13 mouse cellular contexts compared by ENCODE assay signal in genomic region chr5:151248671-151249620, GRCm38 (mm10). TPM values are rescaled to one million over a fixed set of nuclear protein-coding genes. Genes with fewer than 3 reads are reported as not detected.
DNase-seq lines count a peak whose midpoint lies in the region; ATAC-seq and TF ChIP-seq lines count a peak whose summit lies in the region.
"Had no signal": no experiment of that assay in that cellular context is flagged by ENCODE, and none has a peak within 500 bp of the region (broad histone marks: within the 10 kb centered on the region; RNA-seq: fewer than 3 reads in every experiment).

No protein-coding gene starts in this region.

- DNase-seq in hindbrain, embryonic 10.5 days (ENCODE audit: low spot score), result no peak
- peak; percentile 10 for DNase-seq in thymus, postnatal 4 days
- no peak for DNase-seq in thymus, postnatal 36 days
- DNase-seq in liver, embryonic 13.5 days, result peak; percentile 39
- DNase-seq in stomach, postnatal 0 days (ENCODE audit: low spot score), result no peak
- no peak for DNase-seq in cerebellum, adult 18-20 months
- DNase-seq in layer of hippocampus, adult 9-11 months, result no peak
- DNase-seq: cerebellum, adult 2 months; right cerebral cortex, postnatal 4 days had no signal

- WGBS in hindbrain, embryonic 12.5 days, result 65% methylated on average over 10 of the region's 10 CpGs
- WGBS in hindbrain, embryonic 10.5 days, result 77% methylated on average over 10 of the region's 10 CpGs
- 54% methylated on average over 10 of the region's 10 CpGs for WGBS in liver, embryonic 13.5 days (ENCODE audit: insufficient replicate concordance)
- 67% methylated on average over 10 of the region's 10 CpGs for WGBS in stomach, postnatal 0 days

- no peak for TF ChIP-seq EP300 in stomach, postnatal 0 days (optimal IDR thresholded peaks at IDR 0.05)

- peak; percentile 26; the same call in 1 of the 2 replicates for ATAC-seq in hindbrain, embryonic 12.5 days (ENCODE audit: low FRiP score)
- ATAC-seq in liver, embryonic 13.5 days (ENCODE audit: low read depth), result peak; percentile 94
- peak; percentile 28; the same call in 1 of the 2 replicates for ATAC-seq in stomach, postnatal 0 days (ENCODE audit: low FRiP score, low TSS enrichment)

- H3K9me3 ChIP-seq in hindbrain, embryonic 12.5 days (replicated peaks), result no peaks in the 10 kb centered on the region
- no peaks in the 10 kb centered on the region for H3K9me3 ChIP-seq in hindbrain, embryonic 10.5 days
- no peaks in the 10 kb centered on the region for H3K9me3 ChIP-seq in liver, embryonic 13.5 days (replicated peaks)
- no peaks in the 10 kb centered on the region for H3K9me3 ChIP-seq in stomach, postnatal 0 days (ENCODE audit: control insufficient read depth, low read length)
- H3K9me3 ChIP-seq: embryonic facial prominence, embryonic 15.5 days; limb, embryonic 10.5 days had no signal

- no peaks in the 10 kb centered on the region for H3K36me3 ChIP-seq in hindbrain, embryonic 12.5 days
- no peaks in the 10 kb centered on the region for H3K36me3 ChIP-seq in hindbrain, embryonic 10.5 days
- H3K36me3 ChIP-seq in liver, embryonic 13.5 days, result no peaks in the 10 kb centered on the region
- H3K36me3 ChIP-seq in stomach, postnatal 0 days (ENCODE audit: control insufficient read depth, insufficient read depth, low read length), result no peaks in the 10 kb centered on the region
- H3K36me3 ChIP-seq: embryonic facial prominence, embryonic 15.5 days; limb, embryonic 10.5 days had no signal

- H3K4me1 ChIP-seq in hindbrain, embryonic 12.5 days, result peaks cover 3% of the 10 kb centered on the region; the same call in 1 of the 2 replicates
- H3K4me1 ChIP-seq in hindbrain, embryonic 10.5 days (replicated peaks), result peaks cover 10% of the 10 kb centered on the region; the same call in 1 of the 2 replicates
- peaks cover 45% of the 10 kb centered on the region for H3K4me1 ChIP-seq in liver, embryonic 13.5 days (replicated peaks)
- no peaks in the 10 kb centered on the region for H3K4me1 ChIP-seq in stomach, postnatal 0 days (replicated peaks; ENCODE audit: control insufficient read depth, insufficient read depth)
- H3K4me1 ChIP-seq: embryonic facial prominence, embryonic 15.5 days had no signal

- no peak overlapping the region for H3K4me2 ChIP-seq in hindbrain, embryonic 12.5 days (replicated peaks)
- peak overlapping the region; percentile 36 for H3K4me2 ChIP-seq in liver, embryonic 13.5 days
- no peak overlapping the region for H3K4me2 ChIP-seq in stomach, postnatal 0 days (replicated peaks; ENCODE audit: low read depth)
- H3K4me2 ChIP-seq: embryonic facial prominence, embryonic 15.5 days had no signal

- H3K4me3 ChIP-seq in hindbrain, embryonic 12.5 days, result no peak overlapping the region
- H3K4me3 ChIP-seq in hindbrain, embryonic 10.5 days, result no peak overlapping the region
- peak overlapping the region; percentile 20 for H3K4me3 ChIP-seq in liver, embryonic 13.5 days (replicated peaks)
- no peak overlapping the region for H3K4me3 ChIP-seq in stomach, postnatal 0 days (ENCODE audit: low read depth, low read length)
- H3K4me3 ChIP-seq: embryonic facial prominence, embryonic 15.5 days; layer of hippocampus, adult 2 months; limb, embryonic 10.5 days had no signal

- H3K9ac ChIP-seq in hindbrain, embryonic 12.5 days, result no peak overlapping the region
- H3K9ac ChIP-seq in liver, embryonic 13.5 days, result no peak overlapping the region
- H3K9ac ChIP-seq in stomach, postnatal 0 days (ENCODE audit: low read length), result no peak overlapping the region
- H3K9ac ChIP-seq: embryonic facial prominence, embryonic 15.5 days had no signal

- no peak for TF ChIP-seq CTCF in stomach, postnatal 0 days (IDR thresholded peaks at IDR 0.05; ENCODE audit: low read depth)

- no peaks in the 10 kb centered on the region for H3K27me3 ChIP-seq in hindbrain, embryonic 12.5 days
- no peaks in the 10 kb centered on the region for H3K27me3 ChIP-seq in hindbrain, embryonic 10.5 days (ENCODE audit: insufficient read depth, poor library complexity, severe bottlenecking)
- no peaks in the 10 kb centered on the region for H3K27me3 ChIP-seq in liver, embryonic 13.5 days
- H3K27me3 ChIP-seq in stomach, postnatal 0 days (ENCODE audit: control insufficient read depth, insufficient read depth, low read length), result no peaks in the 10 kb centered on the region
- H3K27me3 ChIP-seq: embryonic facial prominence, embryonic 15.5 days had no signal

- H3K27ac ChIP-seq in hindbrain, embryonic 12.5 days, result no peak overlapping the region
- no peak overlapping the region for H3K27ac ChIP-seq in hindbrain, embryonic 10.5 days
- peak overlapping the region; percentile 74 for H3K27ac ChIP-seq in liver, embryonic 13.5 days
- no peak overlapping the region for H3K27ac ChIP-seq in stomach, postnatal 0 days (replicated peaks)
- H3K27ac ChIP-seq: embryonic facial prominence, embryonic 15.5 days; layer of hippocampus, adult 2 months; limb, embryonic 10.5 days had no signal

RNA-seq across cellular contexts. Expression of gene Stard13, which starts 15.3 kb away (rescaled TPM):
- 6.5 and 7.3 TPM in 2 replicates for polyA plus RNA-seq in hindbrain, embryonic 12.5 days (2016; fragmentation: Nextera tagmentation; extraction: Ambion mirVana)
- polyA plus RNA-seq in hindbrain, embryonic 10.5 days (2016; fragmentation: Nextera tagmentation; extraction: Ambion mirVana), result 3.4 and 5.0 TPM in 2 replicates
- polyA plus RNA-seq in liver, embryonic 13.5 days (2015; fragmentation: Nextera tagmentation; extraction: Ambion mirVana), result 1.2 TPM in 2 replicates
- 4.9 and 6.1 TPM in 2 replicates for polyA plus RNA-seq in stomach, postnatal 0 days (2015; fragmentation: Nextera tagmentation; extraction: Ambion mirVana)

Comparison
In these comparisons a context has a peak if more than half of its experiments do, and no peak if none do; other contexts are left out.
1. DNase-seq: peak in thymus, postnatal 4 days (single experiment) and liver, embryonic 13.5 days (single experiment); none in hindbrain, embryonic 10.5 days (single experiment), thymus, postnatal 36 days (0 of 2), stomach, postnatal 0 days (single experiment), cerebellum, adult 18-20 months (0 of 2) and layer of hippocampus, adult 9-11 months (single experiment).
2. ATAC-seq: peak in every context shown above with its lines; median percentile 94 in liver, embryonic 13.5 days; 28 in stomach, postnatal 0 days; 26 in hindbrain, embryonic 12.5 days.